Mouse (Mus musculus) lung, postnatal 0 days (tissue): Measurements from ENCODE around the gene Ak7.

Experiments
- CTCF ChIP-seq: IDR thresholded peaks from 2 replicates; pipeline ENCODE4 v1.5.1; 2016; ENCODE audit warnings: antibody characterized with exemption, mild to moderate bottlenecking
- EP300 ChIP-seq: IDR thresholded peaks from 2 replicates; pipeline ENCODE4 v1.6.1; 2016; ENCODE audit warnings: antibody characterized with exemption, mild to moderate bottlenecking, control low read depth

DNA sequence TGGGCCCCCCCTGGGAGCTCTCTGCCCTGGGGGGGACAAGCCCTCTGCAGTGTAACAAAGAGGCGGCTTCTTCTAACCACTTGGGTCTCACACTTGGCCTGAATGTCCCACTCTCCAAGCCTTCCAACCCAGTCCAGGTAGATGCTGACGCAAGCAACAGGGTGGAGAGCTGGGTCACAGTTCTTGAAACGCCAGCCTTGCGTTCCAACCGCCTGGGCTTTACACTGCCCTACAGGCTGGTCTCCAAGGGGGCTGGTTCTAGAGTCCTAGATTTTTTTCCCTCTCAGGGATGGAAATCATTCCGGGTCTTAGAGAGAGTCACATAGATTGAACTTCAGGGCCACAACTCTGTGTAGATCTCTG lies 30.1 kb downstream of the Ak7 start:
- TF ChIP-seq CTCF (no peak), EP300 (no peak)
